In genomic region chr14:21487135-21487534, GRCm38 (mm10) we compare ENCODE assay signal across 7 mouse cellular contexts. TPM values are rescaled to one million over a fixed set of nuclear protein-coding genes. Genes with fewer than 3 reads are reported as not detected.
A peak's percentile ranks its signal among the peaks of the same experiment; 100 is the strongest.
DNase-seq lines count a peak whose midpoint lies in the region; ATAC-seq and TF ChIP-seq lines count a peak whose summit lies in the region.
"Not testable (repeated sequence)": the region's sequence is repeated elsewhere in the genome, so short reads cannot be mapped to it uniquely, and the experiment has no call there.

No protein-coding gene starts in this region.

- in situ Hi-C loops in ES-E14 (cut with MboI; ENCODE audit: low sequenced_read_pairs in 2 of 2, unreplicated experiment in 2 of 2) = not testable (repeated sequence)

- peaks cover 84% of the 10 kb centered on the region for H3K36me3 ChIP-seq in E14TG2a.4 (ENCODE audit: insufficient read depth, low read length)
- H3K36me3 ChIP-seq in ES-Bruce4 (ENCODE audit: control insufficient read depth, insufficient read depth, low read length, poor library complexity, severe bottlenecking) = peaks cover 50% of the 10 kb centered on the region
- peaks cover 40% of the 10 kb centered on the region for H3K36me3 ChIP-seq in ES-E14 (ENCODE audit: control insufficient read depth, insufficient read depth, low read length, poor library complexity, severe bottlenecking)
- not testable (repeated sequence) for H3K36me3 ChIP-seq in midbrain, embryonic 11.5 days (ENCODE audit: control insufficient read depth, insufficient read depth, low read length)

- not testable (repeated sequence) for H3K9me3 ChIP-seq in E14TG2a.4 (ENCODE audit: low read length); ES-Bruce4 (replicated peaks; ENCODE audit: control insufficient read depth, insufficient read depth, low read length, poor library complexity, severe bottlenecking); ES-E14 (ENCODE audit: control insufficient read depth, insufficient read depth, low read depth, low read length); midbrain, embryonic 11.5 days (ENCODE audit: control insufficient read depth, low read length)

- H3K27ac ChIP-seq in ES-Bruce4 (ENCODE audit: insufficient read depth, low read length) (peak overlapping the region; percentile 71; the same call in 1 of the 2 replicates), ES-E14 (ENCODE audit: insufficient read depth, low read depth, low read length, poor library complexity, severe bottlenecking) (peak overlapping the region; percentile 94; the same call in 1 of the 2 replicates)
- not testable (repeated sequence) for H3K27ac ChIP-seq in midbrain, embryonic 11.5 days (ENCODE audit: low read depth, low read length)

- TF ChIP-seq POLR2A in ES-Bruce4 (IDR thresholded peaks at IDR 0.05; ENCODE audit: insufficient read depth, low read length) = not testable (repeated sequence)

- not testable (repeated sequence) for ATAC-seq in midbrain, embryonic 11.5 days (ENCODE audit: low FRiP score)

- TF ChIP-seq EP300 in ES-Bruce4 (IDR thresholded peaks at IDR 0.05; ENCODE audit: insufficient read depth, low read depth, low read length) = not testable (repeated sequence)

- H3K4me3 ChIP-seq in E14TG2a.4 (replicated peaks; ENCODE audit: low read length) = peak overlapping the region; percentile 98; the same call in 1 of the 2 replicates
- not testable (repeated sequence) for H3K4me3 ChIP-seq in ES-Bruce4 (ENCODE audit: low read depth, low read length); midbrain, embryonic 11.5 days (ENCODE audit: low read depth, low read length)
- peak overlapping the region in 1 of 2 experiments; percentile 15; a peak in 1 of 4 replicates for H3K4me3 ChIP-seq in ES-E14 (ENCODE audit: insufficient read depth in 1 of 2, low read depth in 1 of 2, low read length in 2 of 2, poor library complexity in 1 of 2, severe bottlenecking in 1 of 2)

- not testable (repeated sequence) for H3K4me2 ChIP-seq in midbrain, embryonic 11.5 days

- 94% methylated on average over 2 of the region's 2 CpGs for WGBS in midbrain, embryonic 11.5 days

- peak; percentile 79 for DNase-seq in ES-CJ7 (ENCODE audit: low read depth, low spot score)
- not testable (repeated sequence) for DNase-seq in ES-E14 (ENCODE audit: low read depth, low spot score)
- peak; percentile 65 for DNase-seq in R1 (ENCODE audit: low read depth, low spot score)
- DNase-seq in ZHBTc4 (ENCODE audit: low read depth, low spot score) = peak; percentile 86
- peak; percentile 65 for DNase-seq in midbrain, embryonic 11.5 days (ENCODE audit: low spot score, missing footprints)

- H3K9ac ChIP-seq in ES-Bruce4 (ENCODE audit: low read depth, poor library complexity, severe bottlenecking); ES-E14 (ENCODE audit: insufficient read depth, low read depth, low read length, poor library complexity, severe bottlenecking); midbrain, embryonic 11.5 days (ENCODE audit: low read length): not testable (repeated sequence)

- H3K4me1 ChIP-seq in E14TG2a.4 (replicated peaks; ENCODE audit: low read depth, low read length) (peaks cover 62% of the 10 kb centered on the region), ES-E14 (ENCODE audit: control insufficient read depth in 2 of 2, insufficient read depth in 2 of 2, low read length in 2 of 2, poor library complexity in 1 of 2) (peaks cover 0 to 17% of the 10 kb centered on the region in 2 experiments; a peak in 3 of 4 replicates)
- H3K4me1 ChIP-seq in ES-Bruce4 (ENCODE audit: control insufficient read depth, insufficient read depth, low read length); midbrain, embryonic 11.5 days (ENCODE audit: control insufficient read depth, insufficient read depth, low read length): not testable (repeated sequence)

- not testable (repeated sequence) for H3K27me3 ChIP-seq in E14TG2a.4 (ENCODE audit: insufficient read depth, low read length); ES-Bruce4 (ENCODE audit: control insufficient read depth, insufficient read depth, low read length, poor library complexity, severe bottlenecking); midbrain, embryonic 11.5 days (ENCODE audit: control insufficient read depth, insufficient read depth, low read length)

- TF ChIP-seq CTCF in E14TG2a.4 (conservative IDR thresholded peaks at IDR 0.05; ENCODE audit: low read length); ES-Bruce4 (IDR thresholded peaks at IDR 0.05; ENCODE audit: low read depth, low read length): not testable (repeated sequence)

RNA-seq across cellular contexts. Expression of gene Kat6b, which starts 5.9 kb away (rescaled TPM):
- 121 and 132 TPM in 2 replicates for polyA plus RNA-seq in ES-Bruce4 (2011; ENCODE audit: insufficient read depth, insufficient read length, low read depth, missing spikeins)
- total RNA-seq in ES-E14 (2012; rRNA removed) = 172 and 204 TPM in 2 replicates
- 13.5 and 16.3 TPM in 2 replicates for polyA plus RNA-seq in midbrain, embryonic 11.5 days (2014; fragmentation: Nextera tagmentation; extraction: Ambion mirVana)
